Mouse (Mus musculus) cortical plate, adult 2 months (tissue): ENCODE results near the gene Cyth1.

ENCODE experiments used
- CTCF ChIP-seq: fragments of 200-500 bp; IDR thresholded peaks from 2 replicates; pipeline ENCODE4 v1.5.1; 2011; ENCODE audit warnings: mild to moderate bottlenecking, control low read depth, low read length; ENCODE audit not compliant: insufficient read depth; ENCODE audit errors: extremely low read depth
- POLR2A ChIP-seq: fragments of 200-500 bp; IDR thresholded peaks from 2 replicates; pipeline ENCODE4 v1.6.1; 2011; ENCODE audit warnings: mild to moderate bottlenecking, low read length, control low read depth; ENCODE audit not compliant: insufficient read depth; ENCODE audit errors: extremely low read depth

GRCm38 (mm10) chr11:118166626-118167025 lies 81.8 kb downstream of the Cyth1 start:
- no peak for TF ChIP-seq CTCF
- no peak for TF ChIP-seq POLR2A
